In the genomic region with DNA sequence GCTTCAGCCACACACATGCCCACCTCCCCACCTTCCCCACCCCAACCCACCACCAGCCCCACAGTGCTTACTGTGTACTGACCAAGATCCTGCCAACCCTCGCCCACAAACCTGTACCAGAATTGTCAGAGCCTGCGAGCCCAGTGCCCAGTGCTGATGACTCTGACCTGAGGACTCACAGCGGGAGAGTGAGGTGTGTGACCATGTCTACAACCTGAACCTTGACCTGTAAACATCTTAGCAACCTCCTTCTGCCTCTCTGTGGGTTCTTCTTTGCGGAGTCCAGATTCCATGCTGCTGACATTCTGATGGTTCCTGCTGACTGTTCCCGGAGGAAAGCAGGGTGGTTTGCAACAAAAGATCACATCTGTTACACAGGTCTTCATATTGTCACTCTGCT, we compare ENCODE assay signal across 25 mouse cellular contexts. TPM values are rescaled to one million over a fixed set of nuclear protein-coding genes. Genes with fewer than 3 reads are reported as not detected.
DNase-seq lines count a peak whose midpoint lies in the region; ATAC-seq and TF ChIP-seq lines count a peak whose summit lies in the region.
"Had no signal": no experiment of that assay in that cellular context is flagged by ENCODE, and none has a peak within 500 bp of the region (broad histone marks: within the 10 kb centered on the region; RNA-seq: fewer than 3 reads in every experiment).

No protein-coding gene starts in this region.

- WGBS in heart, embryonic 10.5 days: 79% methylated on average over 5 of the region's 5 CpGs
- WGBS in kidney, adult 2 months: 56% methylated on average over 5 of the region's 5 CpGs
- 77% methylated on average over 5 of the region's 5 CpGs for WGBS in liver, embryonic 12.5 days (ENCODE audit: insufficient replicate concordance)

- H3K4me1 ChIP-seq in heart, embryonic 10.5 days: peaks cover 86% of the 10 kb centered on the region
- no peaks in the 10 kb centered on the region for H3K4me1 ChIP-seq in kidney, adult 2 months (ENCODE audit: control insufficient read depth, insufficient read depth, low read length)
- peaks cover 80% of the 10 kb centered on the region for H3K4me1 ChIP-seq in liver, embryonic 12.5 days
- H3K4me1 ChIP-seq: embryonic facial prominence, embryonic 10.5 days had no signal

- TF ChIP-seq CTCF in kidney, adult 2 months (conservative IDR thresholded peaks at IDR 0.05; ENCODE audit: insufficient read depth, insufficient read length, low read depth, low read length): no peak

- no peak overlapping the region for H3K4me2 ChIP-seq in liver, embryonic 12.5 days
- H3K4me2 ChIP-seq: forebrain, embryonic 13.5 days; heart, embryonic 15.5 days; hindbrain, embryonic 15.5 days had no signal

- H3K9ac ChIP-seq in liver, embryonic 12.5 days: 0 out of 2 replicates have a peak overlapping the region, but pooled peaks have one; percentile 24
- H3K9ac ChIP-seq: forebrain, embryonic 13.5 days; forebrain, postnatal 0 days; heart, embryonic 15.5 days; hindbrain, embryonic 15.5 days had no signal

- no peaks in the 10 kb centered on the region for H3K36me3 ChIP-seq in heart, embryonic 10.5 days
- H3K36me3 ChIP-seq in kidney, adult 2 months (ENCODE audit: control insufficient read depth, insufficient read depth, low read length): no peaks in the 10 kb centered on the region
- no peaks in the 10 kb centered on the region for H3K36me3 ChIP-seq in liver, embryonic 12.5 days
- H3K36me3 ChIP-seq: embryonic facial prominence, embryonic 10.5 days; G1E; heart, embryonic 15.5 days; hindbrain, embryonic 10.5 days; hindbrain, embryonic 15.5 days had no signal

- H3K4me3 ChIP-seq in heart, embryonic 10.5 days: no peak overlapping the region
- H3K4me3 ChIP-seq in kidney, adult 2 months (ENCODE audit: insufficient read depth, low read depth, low read length): no peak overlapping the region
- no peak overlapping the region for H3K4me3 ChIP-seq in liver, embryonic 12.5 days
- H3K4me3 ChIP-seq: embryonic facial prominence, embryonic 10.5 days; forebrain, embryonic 13.5 days; gastrocnemius, adult 2 months; heart, embryonic 15.5 days; hindbrain, embryonic 10.5 days; hindbrain, embryonic 15.5 days had no signal

- H3K27ac ChIP-seq in heart, embryonic 10.5 days: peak overlapping the region; percentile 76
- no peak overlapping the region for H3K27ac ChIP-seq in kidney, adult 2 months (ENCODE audit: insufficient read depth, low read depth, low read length)
- peak overlapping the region; percentile 63 for H3K27ac ChIP-seq in liver, embryonic 12.5 days
- H3K27ac ChIP-seq: embryonic facial prominence, embryonic 10.5 days; forebrain, embryonic 13.5 days; gastrocnemius, adult 2 months; heart, embryonic 15.5 days; hindbrain, embryonic 10.5 days; hindbrain, embryonic 15.5 days had no signal

- TF ChIP-seq POLR2A in kidney, adult 2 months (IDR thresholded peaks at IDR 0.05; ENCODE audit: low read depth, low read length): no peak

- H3K27me3 ChIP-seq in heart, embryonic 10.5 days (ENCODE audit: insufficient read depth, poor library complexity, severe bottlenecking): no peaks in the 10 kb centered on the region
- no peaks in the 10 kb centered on the region for H3K27me3 ChIP-seq in kidney, adult 2 months (replicated peaks; ENCODE audit: control insufficient read depth, insufficient read depth, low read length)
- H3K27me3 ChIP-seq in liver, embryonic 12.5 days (replicated peaks): peaks cover 18% of the 10 kb centered on the region
- H3K27me3 ChIP-seq: forebrain, embryonic 13.5 days; heart, embryonic 15.5 days; hindbrain, embryonic 15.5 days had no signal

- no peak for DNase-seq in heart, embryonic 10.5 days (ENCODE audit: low spot score)
- DNase-seq in heart, postnatal 4 days: no peak
- DNase-seq in kidney, adult 2 months: peak; percentile 56
- DNase-seq in kidney, adult 18-20 months: no peak
- no peak for DNase-seq in liver
- no peak for DNase-seq in lung, adult 18-20 months
- DNase-seq: adrenal gland, adult 8-10 months; adrenal gland, postnatal 36 days; B cell, adult 2 months; cerebellum, adult 2 months; cerebellum, postnatal 10 days; forebrain, postnatal 0 days; gastrocnemius, adult 2 months; gastrocnemius, postnatal 25 days; heart, postnatal 14 days had no signal

- H3K9me3 ChIP-seq in heart, embryonic 10.5 days: no peaks in the 10 kb centered on the region
- H3K9me3 ChIP-seq in liver, embryonic 12.5 days (replicated peaks): peaks cover 4% of the 10 kb centered on the region; the same call in 1 of the 2 replicates
- H3K9me3 ChIP-seq: embryonic facial prominence, embryonic 10.5 days; forebrain, embryonic 13.5 days; G1E; heart, embryonic 15.5 days; hindbrain, embryonic 15.5 days had no signal

- ATAC-seq in liver, embryonic 12.5 days: no peak
- ATAC-seq: CD4-positive, CD25-positive, alpha-beta regulatory T cell, adult 4 months; forebrain, embryonic 13.5 days; forebrain, postnatal 0 days had no signal

RNA-seq across cellular contexts. Expression of a gene that starts 15.6 kb away (rescaled TPM):
- polyA plus RNA-seq in heart, embryonic 10.5 days (2016; fragmentation: Nextera tagmentation; extraction: Ambion mirVana): not detected in 2 replicates
- not detected for total RNA-seq in heart, postnatal 4 days (2021)
- polyA plus RNA-seq in kidney, adult 2 months (2012; rRNA removed): not detected in 2 replicates
- not detected in 2 replicates for polyA plus RNA-seq in liver, embryonic 12.5 days (2016; fragmentation: Nextera tagmentation; extraction: Ambion mirVana)
- total RNA-seq: adrenal gland, adult 8-10 months; adrenal gland, postnatal 36 days; forebrain, postnatal 0 days; G1E; gastrocnemius, adult 2 months; gastrocnemius, postnatal 25 days; granulocyte monocyte progenitor cell, adult 5-6 weeks; heart, postnatal 14 days had no signal
- polyA plus RNA-seq: CD4-positive, CD25-positive, alpha-beta regulatory T cell, adult 4 months; cerebellum, adult 2 months; embryonic facial prominence, embryonic 10.5 days; embryonic facial prominence, embryonic 14.5 days; forebrain, embryonic 13.5 days; forebrain, postnatal 0 days; G1E; heart, embryonic 15.5 days; hindbrain, embryonic 10.5 days; hindbrain, embryonic 15.5 days had no signal

RNA-seq across cellular contexts. Expression of a gene that starts 18.6 kb away (rescaled TPM):
- polyA plus RNA-seq in heart, embryonic 10.5 days (2016; fragmentation: Nextera tagmentation; extraction: Ambion mirVana): 3.7 and 5.8 TPM in 2 replicates
- total RNA-seq in heart, postnatal 4 days (2021): under 1 TPM; 0.20 to 0.50 TPM
- 4.7 and 5.7 TPM in 2 replicates for polyA plus RNA-seq in kidney, adult 2 months (2012; rRNA removed)
- 0.13 and 0.24 TPM in 2 replicates for polyA plus RNA-seq in liver, embryonic 12.5 days (2016; fragmentation: Nextera tagmentation; extraction: Ambion mirVana)
- total RNA-seq: gastrocnemius, adult 2 months; gastrocnemius, postnatal 25 days; granulocyte monocyte progenitor cell, adult 5-6 weeks had no signal
- polyA plus RNA-seq: CD4-positive, CD25-positive, alpha-beta regulatory T cell, adult 4 months; forebrain, embryonic 13.5 days; G1E had no signal

RNA-seq across cellular contexts. Expression of a gene that starts 53.8 kb away (rescaled TPM):
- polyA plus RNA-seq in heart, embryonic 10.5 days (2016; fragmentation: Nextera tagmentation; extraction: Ambion mirVana): not detected in 2 replicates
- total RNA-seq in heart, postnatal 4 days (2021): not detected
- not detected in 2 replicates for polyA plus RNA-seq in kidney, adult 2 months (2012; rRNA removed)
- not detected in 2 replicates for polyA plus RNA-seq in liver, embryonic 12.5 days (2016; fragmentation: Nextera tagmentation; extraction: Ambion mirVana)
- total RNA-seq: adrenal gland, adult 8-10 months; adrenal gland, postnatal 36 days; forebrain, postnatal 0 days; G1E; gastrocnemius, adult 2 months; gastrocnemius, postnatal 25 days; granulocyte monocyte progenitor cell, adult 5-6 weeks; heart, postnatal 14 days had no signal
- polyA plus RNA-seq: CD4-positive, CD25-positive, alpha-beta regulatory T cell, adult 4 months; cerebellum, adult 2 months; embryonic facial prominence, embryonic 10.5 days; embryonic facial prominence, embryonic 14.5 days; forebrain, embryonic 13.5 days; forebrain, postnatal 0 days; G1E; heart, embryonic 15.5 days; hindbrain, embryonic 10.5 days; hindbrain, embryonic 15.5 days had no signal
